Mouse (Mus musculus) stomach, embryonic 14.5 days (tissue): Measurements from ENCODE around the gene Nr1d1. TPM values are rescaled to one million over a fixed set of nuclear protein-coding genes. Genes with fewer than 3 reads are reported as not detected.

ENCODE experiments used
- ATAC-seq: fragments of 200-750 bp; cut with Nextera tagmentation; 2 replicates; pipeline ENCODE4 v1.8.0; 2017; ENCODE audit warnings: low read depth, moderate TSS enrichment; ENCODE audit not compliant: insufficient number of reproducible peaks, insufficient read depth, low FRiP score
- H3K27ac ChIP-seq: fragments of 300-500 bp; sonication (generic); 2 replicates; pipeline ENCODE4 v1.5.1; 2014; ENCODE audit warnings: mild to moderate bottlenecking, low read length, moderate library complexity, mixed read lengths
- H3K27me3 ChIP-seq: fragments of 300-500 bp; sonication (generic); 2 replicates; pipeline ENCODE4 v1.6.1; 2014; ENCODE audit warnings: low read length, control low read depth, mixed read lengths; ENCODE audit not compliant: control insufficient read depth, insufficient read depth
- H3K36me3 ChIP-seq: fragments of 300-500 bp; sonication (generic); 2 replicates; pipeline ENCODE4 v1.6.1; 2014; ENCODE audit warnings: mild to moderate bottlenecking, control low read depth, low read length, moderate library complexity, mixed read lengths; ENCODE audit not compliant: control insufficient read depth, insufficient read depth
- H3K4me1 ChIP-seq: fragments of 300-500 bp; sonication (generic); 2 replicates; pipeline ENCODE4 v1.6.1; 2014; ENCODE audit warnings: low read length, control low read depth, mixed read lengths; ENCODE audit not compliant: control insufficient read depth, insufficient read depth
- H3K4me2 ChIP-seq: fragments of 300-500 bp; sonication (generic); replicated peaks from 2 replicates; pipeline ENCODE4 v1.6.1; 2014; ENCODE audit warnings: low read depth, low read length, control low read depth
- H3K4me3 ChIP-seq: fragments of 300-500 bp; sonication (generic); 2 replicates; pipeline ENCODE4 v1.5.1; 2014; ENCODE audit warnings: low read depth, low read length, control low read depth
- H3K9ac ChIP-seq: fragments of 300-500 bp; sonication (generic); replicated peaks from 2 replicates; pipeline ENCODE4 v1.6.1; 2014; ENCODE audit warnings: low read depth, mild to moderate bottlenecking, control low read depth, low read length, moderate library complexity, mixed read lengths
- H3K9me3 ChIP-seq: fragments of 300-500 bp; sonication (generic); 2 replicates; pipeline ENCODE4 v1.6.1; 2016; ENCODE audit warnings: low read depth, low read length, control low read depth; ENCODE audit not compliant: control insufficient read depth
- WGBS: fragments of 180-500 bp; shearing (Covaris S2); extraction: QIAGEN DNeasy Blood & Tissue Kit; methylation state at CpG from one replicate; pipeline ENCODE4 v1.1.7; 2014; 5-methylcytosine and 5-hydroxymethylcytosine counted together
- polyA plus RNA-seq: library from polyadenylated mRNA; unstranded; fragments of >200 nt; fragmentation: Nextera tagmentation; extraction: Ambion mirVana; gene quantifications from 2 replicates; pipeline ENCODE4 v1.2.1, GENCODE M21; 2014

Nr1d1 gene
- polyA plus RNA-seq, 1 experiment from 2014 or later, result 1.7 TPM

- H3K27me3 ChIP-seq, result no peaks in the 10 kb centered on the region
- H3K4me3 ChIP-seq, result 0 out of 2 replicates have a peak overlapping the region, but pooled peaks have one; percentile 28
- peak overlapping the region; percentile 47 for H3K4me2 ChIP-seq
- no peaks in the 10 kb centered on the region for H3K9me3 ChIP-seq
- WGBS, result 44% methylated on average over 12 of the region's 12 CpGs
- ATAC-seq, result no peak
- H3K9ac ChIP-seq, result no peak overlapping the region; the same call in 1 of the 2 replicates
- peak overlapping the region; percentile 90 for H3K27ac ChIP-seq
- H3K36me3 ChIP-seq, result no peaks in the 10 kb centered on the region
- H3K4me1 ChIP-seq, result peaks cover 38% of the 10 kb centered on the region
Measured at GRCm38 (mm10) chr11:98776052-98776764, 1.1 kb upstream of the Nr1d1 start.

GRCm38 (mm10) chr11:98775348-98776051, 367 bp upstream of the Nr1d1 start:
- 2% methylated on average over 15 of the region's 15 CpGs for WGBS
- Histone ChIP-seq H3K27ac (peak overlapping the region; percentile 90), H3K9me3 (no peaks in the 10 kb centered on the region), H3K4me2 (peak overlapping the region; percentile 47), H3K4me3 (peak overlapping the region; percentile 28), H3K36me3 (peaks cover 1% of the 10 kb centered on the region; the same call in 1 of the 2 replicates), H3K9ac (no peak overlapping the region; the same call in 1 of the 2 replicates), H3K27me3 (no peaks in the 10 kb centered on the region), H3K4me1 (peaks cover 38% of the 10 kb centered on the region)
- ATAC-seq, result peak; percentile 80

DNA sequence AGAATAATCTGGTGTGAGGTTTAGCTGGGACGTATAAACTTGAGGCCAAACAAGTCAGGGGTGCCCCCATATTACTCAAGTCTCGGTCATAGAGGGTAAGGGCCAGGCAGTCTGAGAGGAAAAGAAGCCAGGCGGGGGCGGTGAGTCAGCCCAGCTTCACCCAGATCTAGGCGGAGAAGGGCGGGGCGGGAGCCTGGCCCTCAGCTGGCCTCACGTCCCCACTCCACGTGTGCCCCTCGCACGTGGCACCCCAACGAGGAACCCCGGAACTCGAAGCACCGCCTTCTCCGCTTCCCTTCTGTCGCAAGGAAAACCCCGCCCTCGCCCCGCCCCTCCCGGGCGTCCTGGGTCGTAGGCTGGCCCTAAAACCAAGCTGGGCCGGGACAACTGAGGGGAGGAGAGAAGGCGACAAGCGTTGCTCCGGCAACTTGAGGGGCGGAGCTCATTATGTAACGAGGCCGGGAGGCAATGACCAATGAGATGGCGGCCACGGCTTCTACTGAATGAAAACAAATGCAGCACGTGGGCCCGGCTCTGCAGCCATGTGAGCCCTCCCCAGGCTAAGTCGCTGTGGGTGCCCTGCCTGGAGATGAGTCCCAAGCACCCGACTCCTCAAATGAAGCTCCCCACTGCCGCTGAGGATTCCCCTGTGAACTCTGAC, 1.4 kb downstream of the Nr1d1 start:
- peak overlapping the region; percentile 17; the same call in 1 of the 2 replicates for H3K27ac ChIP-seq
- WGBS, result under 1% methylated on average over 37 of the region's 37 CpGs
- H3K4me3 ChIP-seq, result peak overlapping the region; percentile 28
- peak; percentile 85 for ATAC-seq
- H3K9me3 ChIP-seq, result no peaks in the 10 kb centered on the region
- no peak overlapping the region; the same call in 1 of the 2 replicates for H3K9ac ChIP-seq
- no peaks in the 10 kb centered on the region for H3K27me3 ChIP-seq
- peak overlapping the region; percentile 47 for H3K4me2 ChIP-seq
- peaks cover 15% of the 10 kb centered on the region for H3K36me3 ChIP-seq
- H3K4me1 ChIP-seq, result peaks cover 40% of the 10 kb centered on the region

- no peak for ATAC-seq
- no peak overlapping the region for H3K4me3 ChIP-seq
- 51% methylated on average over 8 of the region's 8 CpGs for WGBS
Measured at GRCm38 (mm10) chr11:98772667-98773171, 2.4 kb downstream of the Nr1d1 start.

DNA sequence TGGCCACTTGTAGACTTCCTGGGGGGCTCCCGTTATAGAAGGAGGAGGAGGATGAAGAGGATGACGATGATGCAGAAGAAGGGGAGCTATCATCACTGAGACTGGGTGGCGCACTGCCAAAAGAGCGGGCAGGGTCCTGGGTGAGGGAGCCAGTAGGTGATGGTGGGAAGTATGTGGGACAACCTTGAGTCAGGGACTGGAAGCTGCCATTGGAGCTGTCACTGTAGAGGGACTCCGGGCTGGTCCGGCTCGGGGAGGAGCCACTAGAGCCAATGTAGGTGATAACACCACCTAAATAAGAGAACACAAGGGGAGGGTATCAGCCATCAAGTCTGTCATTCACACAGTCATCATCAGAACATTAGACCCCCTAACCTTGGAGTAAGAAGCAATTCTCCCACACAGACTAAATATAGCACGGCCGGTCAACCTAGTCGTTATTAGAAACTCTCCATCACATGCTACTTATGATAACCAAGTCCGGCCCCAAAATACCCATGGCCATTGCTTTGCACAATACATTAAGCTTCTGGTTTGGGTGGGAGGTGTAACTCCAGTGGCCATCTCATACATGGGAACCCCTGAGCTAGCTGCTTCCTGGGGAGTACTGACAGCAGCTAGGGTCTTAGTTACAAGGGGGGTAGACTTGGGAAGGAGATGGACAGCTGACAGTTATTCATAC, 3.1 kb downstream of the Nr1d1 start:
- H3K9me3 ChIP-seq, result no peaks in the 10 kb centered on the region
- no peak overlapping the region for H3K4me3 ChIP-seq
- peaks cover 21% of the 10 kb centered on the region for H3K36me3 ChIP-seq
- no peak overlapping the region for H3K27ac ChIP-seq
- no peak for ATAC-seq
- no peaks in the 10 kb centered on the region for H3K27me3 ChIP-seq
- no peak overlapping the region for H3K9ac ChIP-seq
- no peak overlapping the region for H3K4me2 ChIP-seq
- 88% methylated on average over 11 of the region's 11 CpGs for WGBS
- H3K4me1 ChIP-seq, result peaks cover 49% of the 10 kb centered on the region

More at GRCm38 (mm10) chr11:98772667-98773171, 2.4 kb downstream of the Nr1d1 start:
- Histone ChIP-seq H3K9me3 (no peaks in the 10 kb centered on the region), H3K36me3 (peaks cover 21% of the 10 kb centered on the region), H3K4me1 (peaks cover 48% of the 10 kb centered on the region), H3K4me2 (0 out of 2 replicates have a peak overlapping the region, but pooled peaks have one; percentile 47), H3K27ac (no peak overlapping the region), H3K9ac (no peak overlapping the region), H3K27me3 (no peaks in the 10 kb centered on the region)

DNA sequence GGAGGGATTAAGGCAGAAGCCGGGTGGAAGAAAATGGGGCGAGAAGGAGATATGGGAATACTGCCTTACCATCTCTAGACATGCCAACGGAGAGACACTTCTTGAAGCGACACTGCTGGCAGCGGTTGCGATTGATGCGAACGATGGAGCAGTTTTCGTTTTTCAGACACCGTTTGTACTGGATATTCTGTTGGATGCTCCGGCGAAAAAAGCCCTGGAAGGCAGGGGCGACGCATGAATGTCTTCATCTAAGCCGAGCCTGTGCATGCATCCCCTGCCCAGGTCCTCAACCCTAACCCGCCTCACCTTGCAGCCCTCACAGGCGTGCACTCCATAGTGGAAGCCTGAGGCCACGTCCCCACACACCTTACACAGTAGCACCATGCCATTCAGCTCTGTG, 4.0 kb downstream of the Nr1d1 start:
- Histone ChIP-seq H3K9ac (no peak overlapping the region), H3K36me3 (peaks cover 21% of the 10 kb centered on the region), H3K4me1 (peaks cover 48% of the 10 kb centered on the region), H3K27me3 (no peaks in the 10 kb centered on the region), H3K9me3 (no peaks in the 10 kb centered on the region), H3K4me3 (no peak overlapping the region), H3K27ac (no peak overlapping the region), H3K4me2 (no peak overlapping the region)
- 91% methylated on average over 18 of the region's 18 CpGs for WGBS
- no peak for ATAC-seq

- Histone ChIP-seq H3K4me3 (no peak overlapping the region), H3K9me3 (no peaks in the 10 kb centered on the region), H3K9ac (no peak overlapping the region), H3K4me1 (peaks cover 48% of the 10 kb centered on the region), H3K27ac (no peak overlapping the region), H3K4me2 (no peak overlapping the region), H3K36me3 (peaks cover 22% of the 10 kb centered on the region), H3K27me3 (no peaks in the 10 kb centered on the region)
- WGBS, result 93% methylated on average over 26 of the region's 26 CpGs
- ATAC-seq, result no peak
Measured at GRCm38 (mm10) chr11:98770096-98770975, 4.8 kb downstream of the Nr1d1 start.
